Mouse (Mus musculus) bone marrow, adult 2 months (tissue): ENCODE results near the gene Ap2m1.

ENCODE experiments used
- CTCF ChIP-seq: fragments of 200-500 bp; IDR thresholded peaks from 2 replicates; pipeline ENCODE4 v1.5.1; 2011; ENCODE audit warnings: low read length, control low read depth; ENCODE audit not compliant: control insufficient read depth, insufficient read depth
- POLR2A ChIP-seq: fragments of 200-500 bp; IDR thresholded peaks from 2 replicates; pipeline ENCODE4 v1.6.1; 2011; ENCODE audit warnings: low read depth, mild to moderate bottlenecking, control low read depth, low read length, borderline replicate concordance; ENCODE audit not compliant: control insufficient read depth

GRCm38 (mm10) chr16:20555000-20555399 is 19.7 kb downstream of the Ap2m1 start:
- TF ChIP-seq CTCF (no peak), POLR2A (no peak)
